Mouse (Mus musculus): Measurements from ENCODE around the gene Slc25a30. TPM values are rescaled to one million over a fixed set of nuclear protein-coding genes. Genes with fewer than 3 reads are reported as not detected.

The Slc25a30 gene
- polyA plus RNA-seq, 1 experiment, result 13.0 TPM

DNA sequence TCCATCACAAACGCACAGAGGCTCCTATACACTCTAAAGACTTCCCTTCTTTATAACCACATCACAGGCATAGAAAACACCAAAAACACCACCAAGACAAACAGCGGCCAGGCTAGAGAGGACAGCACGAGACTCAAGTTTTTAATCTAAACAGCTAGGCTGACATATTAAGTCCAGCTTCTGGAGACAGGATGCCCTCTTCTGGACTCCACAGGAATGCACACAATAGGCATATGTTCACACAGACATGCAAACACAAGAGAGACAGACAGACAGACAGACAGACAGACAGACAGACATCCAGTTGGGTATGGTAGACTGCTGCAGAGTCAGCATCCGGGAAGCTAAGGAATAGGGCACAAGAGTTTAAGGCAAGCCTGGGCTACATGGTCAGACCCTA is 73.2 kb downstream of the Slc25a30 start:
- TF ChIP-seq USF1 (IDR thresholded peaks at IDR 0.05; ENCODE audit: low read depth) (no peak), MAX (IDR thresholded peaks at IDR 0.05; ENCODE audit: low read depth) (no peak), MYOG (IDR thresholded peaks at IDR 0.05; ENCODE audit: control insufficient read depth in 1 of 3, insufficient read depth in 1 of 3, insufficient read length in 2 of 3, low read depth in 2 of 3) (no peak), POLR2AphosphoS2 (IDR thresholded peaks at IDR 0.05; ENCODE audit: insufficient read length, low read depth) (no peak), SRF (IDR thresholded peaks at IDR 0.05; ENCODE audit: control insufficient read depth, insufficient read length, low read depth) (no peak), CEBPB (IDR thresholded peaks at IDR 0.05; ENCODE audit: insufficient read depth, poor library complexity, severe bottlenecking) (no peak), TCF3 (IDR thresholded peaks at IDR 0.05; ENCODE audit: insufficient read length, low read depth) (no peak), REST (IDR thresholded peaks at IDR 0.05; ENCODE audit: insufficient read depth, insufficient read length) (no peak), POLR2A (IDR thresholded peaks at IDR 0.05; ENCODE audit: insufficient read length, low read depth) (no peak), MYOD1 (IDR thresholded peaks at IDR 0.05; ENCODE audit: control insufficient read depth in 1 of 3, insufficient read length in 2 of 3, low read depth in 2 of 3) (no peak), TCF12 (IDR thresholded peaks at IDR 0.05; ENCODE audit: insufficient read depth, poor library complexity, severe bottlenecking) (no peak), E2F4 (IDR thresholded peaks at IDR 0.05; ENCODE audit: insufficient read depth) (no peak)
- H3ac ChIP-seq (ENCODE audit: control insufficient read depth, insufficient read length), result no peak overlapping the region
- no peaks in the 10 kb centered on the region for H3K27me3 ChIP-seq (ENCODE audit: control insufficient read depth, insufficient read depth, insufficient read length)

DNA sequence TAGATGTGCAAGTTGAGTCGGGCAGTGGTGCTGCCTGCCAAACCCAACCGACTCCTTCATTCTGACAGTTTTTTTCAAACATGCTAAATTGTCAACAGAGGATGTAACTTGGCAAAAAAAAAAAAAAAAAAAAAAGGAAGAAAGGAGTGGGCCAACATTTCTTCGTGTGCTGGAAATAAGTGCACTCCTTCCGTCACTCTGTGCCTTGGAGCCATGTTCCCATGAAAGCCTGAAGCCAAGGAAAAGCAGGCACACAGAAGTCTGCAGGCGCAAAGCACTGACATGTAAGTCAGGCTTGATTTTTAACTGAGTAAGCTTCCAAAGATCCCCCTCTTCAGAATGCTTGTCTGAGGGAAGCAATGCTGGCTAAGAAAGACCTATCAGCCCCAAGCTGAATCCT is 74.2 kb downstream of the Slc25a30 start:
- Histone ChIP-seq H3ac (ENCODE audit: control insufficient read depth, insufficient read length) (no peak overlapping the region), H3K4me3 (no peak overlapping the region), H3K36me3 (ENCODE audit: control insufficient read depth, insufficient read depth) (peaks cover 42% of the 10 kb centered on the region), H3K27me3 (ENCODE audit: control insufficient read depth, insufficient read depth, insufficient read length) (no peaks in the 10 kb centered on the region), H3K4me2 (ENCODE audit: low read depth) (no peak overlapping the region), H3K79me2 (ENCODE audit: control insufficient read depth, insufficient read depth) (no peaks in the 10 kb centered on the region)
- no peak for TF ChIP-seq POLR2AphosphoS2 (IDR thresholded peaks at IDR 0.05; ENCODE audit: insufficient read length, low read depth)
- no peak for TF ChIP-seq MYOG (IDR thresholded peaks at IDR 0.05; ENCODE audit: control insufficient read depth in 1 of 3, insufficient read depth in 1 of 3, insufficient read length in 2 of 3, low read depth in 2 of 3)
- TF ChIP-seq USF1 (IDR thresholded peaks at IDR 0.05; ENCODE audit: low read depth), result no peak
- TF ChIP-seq E2F4 (IDR thresholded peaks at IDR 0.05; ENCODE audit: insufficient read depth), result no peak
- no peak for TF ChIP-seq TCF3 (IDR thresholded peaks at IDR 0.05; ENCODE audit: insufficient read length, low read depth)
- no peak for TF ChIP-seq TCF12 (IDR thresholded peaks at IDR 0.05; ENCODE audit: insufficient read depth, poor library complexity, severe bottlenecking)
- TF ChIP-seq SRF (IDR thresholded peaks at IDR 0.05; ENCODE audit: control insufficient read depth, insufficient read length, low read depth), result no peak
- TF ChIP-seq POLR2A (IDR thresholded peaks at IDR 0.05; ENCODE audit: insufficient read length, low read depth), result no peak
- TF ChIP-seq CEBPB (IDR thresholded peaks at IDR 0.05; ENCODE audit: insufficient read depth, poor library complexity, severe bottlenecking), result no peak
- TF ChIP-seq MAX (IDR thresholded peaks at IDR 0.05; ENCODE audit: low read depth), result no peak
- no peak for TF ChIP-seq REST (IDR thresholded peaks at IDR 0.05; ENCODE audit: insufficient read depth, insufficient read length)
- TF ChIP-seq MYOD1 (IDR thresholded peaks at IDR 0.05; ENCODE audit: control insufficient read depth in 1 of 3, insufficient read length in 2 of 3, low read depth in 2 of 3), result no peak

More for the DNA sequence above, 73.2 kb downstream of the Slc25a30 start:
- Histone ChIP-seq H3K79me2 (ENCODE audit: control insufficient read depth, insufficient read depth) (no peaks in the 10 kb centered on the region), H3K36me3 (ENCODE audit: control insufficient read depth, insufficient read depth) (peaks cover 33% of the 10 kb centered on the region), H3K4me3 (no peak overlapping the region), H3K4me2 (ENCODE audit: low read depth) (no peak overlapping the region)

DNA sequence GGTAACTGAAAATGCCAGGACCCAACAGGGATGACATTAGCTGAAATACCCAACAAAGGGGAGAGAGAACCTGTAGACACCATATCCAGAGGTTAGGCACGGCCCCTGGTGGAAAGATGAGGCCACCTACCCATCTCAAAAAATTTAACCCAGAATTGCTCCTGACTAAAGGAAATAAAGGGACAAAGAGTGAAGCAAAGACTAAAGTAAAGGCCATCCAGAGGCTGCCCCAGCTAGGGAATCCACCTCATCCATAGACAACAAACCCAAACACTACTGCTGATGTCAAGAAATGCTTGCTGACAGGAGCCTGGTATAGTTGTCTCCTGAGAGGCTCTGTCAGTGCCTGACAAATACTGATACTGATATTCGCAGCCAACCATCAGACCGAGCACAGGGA is 75.1 kb downstream of the Slc25a30 start:
- H3K27me3 ChIP-seq (ENCODE audit: control insufficient read depth, insufficient read depth, insufficient read length), result no peaks in the 10 kb centered on the region
- TF ChIP-seq MYOD1 (IDR thresholded peaks at IDR 0.05; ENCODE audit: control insufficient read depth in 1 of 3, insufficient read length in 2 of 3, low read depth in 2 of 3) (no peak), POLR2AphosphoS2 (IDR thresholded peaks at IDR 0.05; ENCODE audit: insufficient read length, low read depth) (no peak), TCF12 (IDR thresholded peaks at IDR 0.05; ENCODE audit: insufficient read depth, poor library complexity, severe bottlenecking) (no peak), CEBPB (IDR thresholded peaks at IDR 0.05; ENCODE audit: insufficient read depth, poor library complexity, severe bottlenecking) (no peak), E2F4 (IDR thresholded peaks at IDR 0.05; ENCODE audit: insufficient read depth) (no peak), USF1 (IDR thresholded peaks at IDR 0.05; ENCODE audit: low read depth) (no peak), SRF (IDR thresholded peaks at IDR 0.05; ENCODE audit: control insufficient read depth, insufficient read length, low read depth) (no peak), REST (IDR thresholded peaks at IDR 0.05; ENCODE audit: insufficient read depth, insufficient read length) (no peak), MAX (IDR thresholded peaks at IDR 0.05; ENCODE audit: low read depth) (no peak), TCF3 (IDR thresholded peaks at IDR 0.05; ENCODE audit: insufficient read length, low read depth) (no peak)
- H3ac ChIP-seq (ENCODE audit: control insufficient read depth, insufficient read length), result no peak overlapping the region
- peaks cover 50% of the 10 kb centered on the region for H3K36me3 ChIP-seq (ENCODE audit: control insufficient read depth, insufficient read depth)
- H3K79me2 ChIP-seq (ENCODE audit: control insufficient read depth, insufficient read depth), result no peaks in the 10 kb centered on the region
- H3K4me3 ChIP-seq, result no peak overlapping the region
- no peak overlapping the region for H3K4me2 ChIP-seq (ENCODE audit: low read depth)

Other genes starting within 250 kb of the Slc25a30 start
- not detected for gene Spert, start 193.9 kb downstream of the Slc25a30 start, polyA plus RNA-seq (2012; fragmentation: generic; extraction: Trizol)
- gene Erich6b, start 144.8 kb downstream of the Slc25a30 start, polyA plus RNA-seq (2012; fragmentation: generic; extraction: Trizol), result not detected
- 7.7 TPM for gene Cog3, start 32.5 kb downstream of the Slc25a30 start, polyA plus RNA-seq (2012; fragmentation: generic; extraction: Trizol)
- 6,214 TPM for gene Tpt1, start 58.1 kb upstream of the Slc25a30 start, polyA plus RNA-seq (2012; fragmentation: generic; extraction: Trizol)
- 0.01 TPM for gene Kctd4, start 168.0 kb upstream of the Slc25a30 start, polyA plus RNA-seq (2012; fragmentation: generic; extraction: Trizol)
- gene Gtf2f2, start 223.8 kb upstream of the Slc25a30 start, polyA plus RNA-seq (2012; fragmentation: generic; extraction: Trizol), result 24.3 TPM

Data from myocyte (in vitro differentiated cells).